Mouse (Mus musculus) layer of hippocampus, adult 18-20 months (tissue): Measurements from ENCODE around the gene Kank1. TPM values are rescaled to one million over a fixed set of nuclear protein-coding genes. Genes with fewer than 3 reads are reported as not detected.

Experiments
- DNase-seq, 2 experiments: peaks; one replicate each; pipeline ENCODE4 v3.0.0; 2022; ENCODE audit warnings: low spot score in 2 of 2
- total RNA-seq, 2 experiments: library from RNA; stranded (reverse); gene quantifications; 2 replicates each; pipeline ENCODE4 v1.2.3; 2021

The Kank1 gene
- total RNA-seq, 2 experiments from 2014 or later: 17.8 to 20.1 TPM

- no peak for DNase-seq
These were observed 123.8 kb downstream of the Kank1 start for GRCm38 (mm10) chr19:25360571-25361029.

GRCm38 (mm10) chr19:25361956-25362355 is 125.2 kb downstream of the Kank1 start:
- no peak for DNase-seq

- DNase-seq: no peak
These were observed 128.9 kb downstream of the Kank1 start for GRCm38 (mm10) chr19:25365698-25366097.

GRCm38 (mm10) chr19:25366620-25367019 is 129.8 kb downstream of the Kank1 start:
- DNase-seq: no peak

GRCm38 (mm10) chr19:25370428-25370827 is 133.7 kb downstream of the Kank1 start:
- DNase-seq: no peak

- DNase-seq: no peak
These were observed 136.0 kb downstream of the Kank1 start for GRCm38 (mm10) chr19:25372794-25373193.

- DNase-seq: no peak
These were observed 136.8 kb downstream of the Kank1 start for GRCm38 (mm10) chr19:25373594-25373993.

- no peak for DNase-seq
These were observed 137.4 kb downstream of the Kank1 start for GRCm38 (mm10) chr19:25374191-25374590.

GRCm38 (mm10) chr19:25374926-25375325 is 138.2 kb downstream of the Kank1 start:
- peak in 1 of 2 experiments; percentile 14 for DNase-seq

GRCm38 (mm10) chr19:25376871-25377270 is 140.1 kb downstream of the Kank1 start:
- no peak for DNase-seq

GRCm38 (mm10) chr19:25380675-25381074 is 143.9 kb downstream of the Kank1 start:
- DNase-seq: no peak

- DNase-seq: no peak
These were observed 145.2 kb downstream of the Kank1 start for GRCm38 (mm10) chr19:25381972-25382371.

GRCm38 (mm10) chr19:25382494-25382893 is 145.7 kb downstream of the Kank1 start:
- no peak for DNase-seq

- no peak for DNase-seq
These were observed 146.8 kb downstream of the Kank1 start for GRCm38 (mm10) chr19:25383386-25384146.

GRCm38 (mm10) chr19:25385981-25386380 is 149.2 kb downstream of the Kank1 start:
- DNase-seq: no peak

GRCm38 (mm10) chr19:25386679-25387470 is 150.1 kb downstream of the Kank1 start:
- no peak for DNase-seq

GRCm38 (mm10) chr19:25387902-25388301 is 151.1 kb downstream of the Kank1 start:
- no peak for DNase-seq

- no peak for DNase-seq
These were observed 155.4 kb downstream of the Kank1 start for GRCm38 (mm10) chr19:25392135-25392534.

GRCm38 (mm10) chr19:25395035-25395434 is 158.3 kb downstream of the Kank1 start:
- DNase-seq: peak in 1 of 2 experiments; percentile 10

- DNase-seq: peak in 1 of 2 experiments; percentile 7
These were observed 160.0 kb downstream of the Kank1 start for GRCm38 (mm10) chr19:25396709-25397266.

- DNase-seq: no peak
These were observed 162.9 kb downstream of the Kank1 start for GRCm38 (mm10) chr19:25399511-25400211.
